Mouse (Mus musculus): ENCODE measurements around the gene Gm45785.
A peak's percentile ranks its signal among the peaks of the same experiment; 100 is the strongest.

The Gm45785 gene

DNA sequence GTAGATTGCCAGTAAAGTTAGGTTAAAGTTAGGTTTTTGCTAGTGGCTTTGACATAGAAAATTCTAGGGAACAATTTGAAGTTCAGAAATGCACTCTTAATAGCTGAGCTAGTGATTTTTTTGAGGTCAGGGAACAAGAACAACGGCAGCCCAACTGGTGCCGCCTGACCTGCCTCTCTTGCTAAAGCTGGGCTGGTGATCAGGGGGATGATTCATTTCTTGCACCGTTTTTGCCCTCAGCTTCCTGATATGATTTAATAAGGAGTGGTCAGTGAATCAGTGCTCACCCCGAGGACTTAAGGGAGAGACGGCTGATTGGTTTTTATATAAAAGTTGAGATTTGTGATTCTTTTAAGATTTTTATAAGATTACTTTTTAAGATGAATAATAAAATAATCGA lies 24.7 kb downstream of the Gm45785 start:
- DNase-seq (ENCODE audit: low read depth, low spot score): no peak

DNA sequence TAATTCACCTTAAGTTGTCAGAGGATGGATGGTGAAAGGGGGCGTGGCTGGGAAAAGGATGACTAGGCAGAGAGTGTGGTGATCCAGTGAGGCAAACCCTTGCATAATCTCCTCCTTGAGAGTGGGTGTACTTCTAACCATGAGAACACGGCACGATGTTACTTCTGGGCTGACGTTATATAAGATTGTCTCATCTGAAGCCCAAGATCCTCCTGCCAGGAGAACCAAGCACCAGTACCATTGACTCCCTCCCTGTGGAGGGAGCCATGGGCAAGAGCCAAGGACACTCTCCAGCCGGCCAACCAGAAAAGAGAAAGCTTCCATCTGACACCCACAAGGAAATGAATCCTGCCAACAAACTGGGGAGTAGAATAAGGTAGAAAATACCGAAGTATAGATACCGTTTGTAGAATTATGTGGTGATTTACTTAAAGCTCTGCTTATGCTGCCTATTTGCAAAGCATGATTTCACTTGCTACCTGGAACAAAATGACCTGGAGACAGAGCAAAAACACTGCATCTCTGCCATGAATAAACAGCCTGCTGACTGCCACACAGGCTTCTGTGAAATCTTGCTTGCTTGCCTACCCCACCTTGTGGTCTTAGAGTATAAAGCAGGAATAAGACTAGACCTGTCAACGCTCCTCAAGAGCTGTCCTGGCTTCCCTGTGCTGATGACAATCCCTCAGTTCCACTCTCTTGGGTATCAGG lies 27.8 kb downstream of the Gm45785 start:
- DNase-seq (ENCODE audit: low read depth, low spot score): peak; percentile 81

DNA sequence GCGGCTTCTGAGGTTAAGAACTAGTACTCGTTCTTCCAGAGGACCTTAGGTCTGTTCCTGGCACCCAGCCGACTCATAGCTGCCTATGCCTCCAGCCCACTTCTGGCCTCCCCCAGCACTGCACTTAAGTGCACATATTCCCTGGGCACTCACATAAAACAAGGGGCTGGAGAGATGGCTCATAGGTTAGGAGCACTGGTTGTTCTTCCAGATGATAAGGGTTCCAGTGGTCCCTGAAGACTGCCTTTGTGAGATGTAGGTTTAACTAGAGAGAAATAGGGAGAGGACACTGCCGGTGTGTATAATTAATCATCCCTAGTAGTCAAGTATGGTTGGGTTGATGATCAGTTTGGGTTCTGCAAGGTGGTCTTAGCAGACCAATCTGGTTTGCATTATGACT lies 33.4 kb downstream of the Gm45785 start:
- DNase-seq (ENCODE audit: low read depth, low spot score): no peak

DNA sequence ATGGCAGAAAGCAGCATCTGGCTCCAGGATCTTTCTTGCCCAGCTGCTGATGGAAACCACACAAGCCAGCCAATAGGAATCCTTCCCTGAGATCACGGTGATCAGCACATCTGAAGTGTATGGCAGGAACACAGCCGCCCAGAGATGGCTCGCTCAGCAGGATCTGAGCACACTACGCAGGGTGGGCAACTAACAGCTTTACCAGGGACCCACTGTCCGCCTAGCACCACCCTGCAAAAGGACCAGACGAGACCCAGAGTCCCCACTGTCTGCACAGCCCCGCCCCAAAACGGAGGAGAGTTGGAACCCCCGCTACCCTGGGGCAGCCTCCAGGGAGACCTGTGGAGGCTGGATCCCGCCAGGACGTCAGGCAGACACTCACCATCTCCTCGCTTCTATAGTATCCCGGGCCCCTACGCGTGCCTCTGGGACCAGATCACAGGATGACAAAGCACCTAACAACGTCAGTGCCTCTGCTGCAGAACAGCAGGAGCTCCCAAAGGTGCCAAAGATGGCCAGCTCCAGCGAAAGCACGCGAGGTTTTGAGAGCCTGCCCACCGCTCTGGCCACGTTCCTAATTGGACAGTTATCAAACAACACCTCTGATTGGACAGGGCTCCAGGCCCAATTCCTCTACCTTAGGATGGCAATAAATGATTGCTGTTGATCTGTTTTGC lies 34.3 kb downstream of the Gm45785 start, which contains the start of gene Zfp941:
TSS of gene Zfp941 (minus strand) at position 526 of the 677 bp plus-strand sequence.
- peak; percentile 90 for DNase-seq (ENCODE audit: low read depth, low spot score)

DNA sequence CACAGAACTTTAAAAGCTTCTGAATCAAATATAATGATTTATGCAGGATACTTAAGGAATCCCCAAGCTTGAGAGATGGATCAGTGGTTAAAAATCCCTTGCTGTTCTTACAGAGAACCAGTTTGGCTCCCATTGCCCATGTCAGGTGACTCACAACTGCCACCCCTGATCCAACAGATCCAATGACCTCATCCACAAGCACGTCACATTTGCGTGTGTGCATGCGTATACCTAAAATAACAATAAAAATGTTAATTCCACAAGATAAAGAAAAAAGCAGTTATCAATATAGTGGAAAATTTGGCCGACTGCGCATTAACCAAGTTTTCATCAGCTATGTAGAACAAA lies 34.9 kb downstream of the Gm45785 start:
- DNase-seq (ENCODE audit: low read depth, low spot score): peak; percentile 44

DNA sequence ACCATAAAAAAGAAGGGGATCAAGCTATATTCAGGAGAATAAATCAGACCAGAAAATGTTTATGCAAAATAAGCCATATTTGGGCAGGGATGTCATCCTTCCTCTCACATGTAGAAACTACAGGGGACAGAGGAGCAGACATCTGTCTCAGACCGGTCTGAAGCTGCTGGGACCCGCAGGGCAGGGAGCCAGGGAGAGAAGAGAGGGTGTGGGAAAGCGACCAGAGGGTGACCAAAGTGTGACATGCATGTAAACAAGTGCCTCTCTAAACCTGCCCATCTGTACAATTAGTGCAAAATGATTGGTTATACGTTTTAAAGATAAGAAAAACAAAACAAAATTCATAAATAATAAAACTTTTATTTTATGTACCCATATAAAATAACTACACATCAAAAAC lies 36.0 kb downstream of the Gm45785 start:
- DNase-seq (ENCODE audit: low read depth, low spot score): no peak

DNA sequence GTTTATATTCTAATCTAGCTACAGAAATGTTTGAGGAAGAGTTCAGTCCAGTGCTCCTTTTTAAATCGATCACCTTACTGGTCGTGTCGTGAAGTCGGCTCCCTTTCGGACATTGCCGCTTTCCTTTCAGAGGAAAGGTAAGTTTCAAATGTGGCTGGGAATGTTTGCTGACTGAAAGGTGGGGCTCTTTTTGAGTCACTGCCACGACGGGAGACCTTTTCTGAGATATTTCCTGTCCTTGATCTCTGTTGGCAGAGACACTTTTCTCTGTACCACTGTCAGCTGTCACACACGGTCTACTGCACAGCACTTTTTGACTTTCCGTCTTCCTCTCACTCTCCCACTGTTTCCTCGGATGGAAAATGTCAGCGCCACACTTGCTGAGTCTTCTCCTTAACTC lies 43.3 kb downstream of the Gm45785 start:
- no peak for DNase-seq (ENCODE audit: low read depth, low spot score)

DNA sequence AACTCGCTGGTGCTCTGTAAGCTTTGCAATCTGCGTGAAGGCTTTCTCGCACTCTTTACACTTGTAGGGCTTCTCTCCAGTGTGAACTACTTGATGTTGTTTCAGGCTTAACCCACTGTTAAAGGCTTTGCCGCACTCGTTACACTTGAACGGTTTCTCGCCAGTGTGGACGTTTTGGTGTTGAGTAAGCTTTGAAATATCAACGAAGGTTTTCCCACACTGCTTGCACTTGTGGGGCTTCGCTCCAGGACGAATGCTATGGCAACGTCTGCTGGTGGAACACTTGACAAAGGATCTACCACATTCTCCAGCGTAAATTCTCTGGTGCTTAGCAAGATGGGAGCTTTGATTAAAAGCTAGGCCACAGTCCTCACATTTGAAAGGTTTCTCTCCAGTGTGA lies 44.4 kb downstream of the Gm45785 start:
- no peak for DNase-seq (ENCODE audit: low read depth, low spot score)

DNA sequence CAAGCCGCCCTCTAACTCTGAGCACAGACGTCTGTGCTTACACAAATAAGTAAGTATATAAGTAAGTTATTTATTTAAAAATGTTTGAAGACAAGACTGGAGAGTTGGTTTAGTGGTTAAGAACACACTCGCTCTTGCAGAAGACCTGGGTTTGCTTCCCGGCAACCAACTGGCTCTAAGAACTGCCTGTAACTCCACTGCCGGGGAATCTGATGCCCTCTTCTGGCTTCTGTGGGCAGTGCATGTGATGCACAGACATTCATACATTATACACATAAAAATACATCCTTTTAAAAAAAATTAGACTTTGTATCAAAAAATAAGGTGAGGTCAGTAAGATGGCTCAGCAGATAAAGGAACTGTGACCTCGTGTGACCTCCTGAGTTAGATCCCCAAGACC lies 45.6 kb downstream of the Gm45785 start:
- DNase-seq (ENCODE audit: low read depth, low spot score): peak; percentile 51

DNA sequence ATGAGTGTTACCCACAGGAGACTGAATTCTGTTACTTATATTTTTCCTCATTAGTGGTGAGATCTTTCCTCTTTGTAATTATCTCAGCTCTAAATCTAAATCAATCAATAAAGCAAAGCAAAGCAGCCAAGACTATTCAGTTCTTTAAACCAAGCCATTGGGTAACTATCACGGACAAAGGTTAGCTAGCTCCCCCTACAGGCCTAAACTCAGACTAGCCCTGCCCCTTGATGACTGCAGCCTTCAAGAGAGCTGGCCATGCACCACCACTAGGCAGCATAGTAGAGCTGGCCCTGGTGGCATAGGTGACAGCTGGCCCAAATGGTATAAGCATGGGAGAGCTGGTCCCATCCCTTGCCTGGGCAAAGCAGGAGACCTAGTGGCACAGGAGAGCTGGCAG lies 50.4 kb downstream of the Gm45785 start:
- peak; percentile 79 for DNase-seq (ENCODE audit: low read depth, low spot score)

DNA sequence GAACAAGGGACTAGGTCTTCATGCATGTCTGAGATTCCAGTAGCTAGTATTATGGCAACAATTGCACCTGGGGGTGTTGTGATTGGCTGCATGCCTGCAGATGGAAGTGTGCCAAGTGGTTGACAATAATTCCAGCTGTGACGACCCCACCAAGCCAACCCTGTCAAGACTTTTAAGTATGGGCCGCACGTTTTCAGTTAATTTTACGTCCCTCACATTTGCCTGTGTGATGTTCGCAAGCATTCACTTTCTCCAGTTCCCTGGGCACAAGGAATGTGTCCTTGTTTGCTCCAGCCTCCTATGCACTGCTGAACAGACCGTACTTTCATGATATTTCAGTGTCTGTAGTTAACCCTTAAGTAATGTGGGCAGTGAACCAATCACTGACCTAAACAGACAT lies 53.5 kb downstream of the Gm45785 start:
- no peak for DNase-seq (ENCODE audit: low read depth, low spot score)

DNA sequence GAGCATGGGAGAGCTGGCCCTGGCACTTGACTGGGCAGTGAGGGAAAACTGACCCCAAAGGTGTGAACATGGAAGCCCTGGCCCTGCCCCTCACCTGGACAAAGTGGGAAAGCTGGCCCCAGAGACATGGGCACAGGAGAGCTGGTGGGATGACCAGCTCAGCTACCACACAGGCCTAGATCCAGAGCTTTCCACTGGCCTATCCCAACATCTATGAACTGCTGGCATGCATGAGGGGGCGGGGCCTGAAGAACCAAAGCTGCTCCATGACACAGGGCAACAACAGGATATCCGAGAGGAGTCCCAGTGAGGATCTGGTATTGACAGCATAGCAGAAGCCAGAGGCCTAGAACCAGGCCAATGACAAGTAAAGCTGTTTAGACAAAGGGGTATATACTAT lies 57.9 kb downstream of the Gm45785 start:
- no peak for DNase-seq (ENCODE audit: low read depth, low spot score)

DNA sequence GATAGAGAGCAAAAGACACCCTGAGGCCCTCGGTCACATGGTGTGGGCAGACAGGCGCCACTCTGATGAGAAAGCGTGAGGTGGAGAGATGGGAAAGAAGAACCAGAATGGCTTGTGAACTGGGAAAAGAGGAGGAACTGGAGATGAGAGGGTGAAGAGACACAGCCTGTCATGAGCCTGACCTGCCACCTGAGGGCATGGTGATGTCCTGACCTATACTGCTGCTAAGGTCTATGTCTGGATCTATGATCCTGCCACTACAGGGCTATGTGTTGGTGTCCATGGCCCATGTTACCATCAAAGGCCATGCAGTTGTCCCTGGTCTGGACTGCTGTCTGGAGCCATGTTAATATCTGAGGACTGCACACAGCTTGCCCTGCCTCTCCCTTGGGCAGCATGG lies 58.5 kb downstream of the Gm45785 start:
- DNase-seq (ENCODE audit: low read depth, low spot score): peak; percentile 25

DNA sequence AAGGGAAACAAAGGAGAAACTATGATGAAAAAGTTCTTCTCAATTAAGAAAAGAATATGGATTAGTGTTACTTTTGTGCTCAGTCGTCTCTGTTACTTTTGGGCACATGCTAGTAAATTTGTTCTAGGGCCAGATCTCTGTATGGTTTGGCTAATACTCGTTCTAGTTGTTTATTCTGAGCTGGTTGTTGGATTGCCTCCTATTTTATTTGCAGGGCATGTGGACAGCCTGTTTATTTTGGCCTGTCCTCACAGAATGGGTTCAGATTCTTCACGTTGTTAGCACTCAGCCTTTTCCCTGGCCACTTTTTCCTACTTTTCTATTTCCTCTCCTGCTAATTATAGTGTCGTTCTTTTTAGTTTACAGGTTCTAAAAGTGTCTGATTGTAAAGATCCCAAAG lies 62.6 kb downstream of the Gm45785 start:
- no peak for DNase-seq (ENCODE audit: low read depth, low spot score)

DNA sequence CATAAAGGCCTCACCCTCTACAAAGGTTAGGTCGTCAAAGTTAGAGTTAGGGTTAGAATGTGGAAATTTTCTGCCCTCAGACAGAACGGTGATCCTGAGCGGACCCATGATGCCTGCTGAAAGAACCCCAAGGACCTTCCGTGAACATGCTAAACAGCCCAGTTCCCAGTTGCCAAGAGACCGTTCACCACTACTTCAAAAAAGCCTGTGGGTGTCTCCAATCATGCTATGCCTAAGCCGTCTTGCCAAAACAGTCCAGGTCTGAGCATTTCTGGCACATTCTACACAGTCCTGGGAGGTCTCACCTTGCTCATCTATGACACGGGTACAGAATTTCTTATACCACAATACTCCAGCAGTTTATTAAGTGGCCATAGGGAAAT lies 68.1 kb downstream of the Gm45785 start:
- no peak for DNase-seq (ENCODE audit: low read depth, low spot score)

DNA sequence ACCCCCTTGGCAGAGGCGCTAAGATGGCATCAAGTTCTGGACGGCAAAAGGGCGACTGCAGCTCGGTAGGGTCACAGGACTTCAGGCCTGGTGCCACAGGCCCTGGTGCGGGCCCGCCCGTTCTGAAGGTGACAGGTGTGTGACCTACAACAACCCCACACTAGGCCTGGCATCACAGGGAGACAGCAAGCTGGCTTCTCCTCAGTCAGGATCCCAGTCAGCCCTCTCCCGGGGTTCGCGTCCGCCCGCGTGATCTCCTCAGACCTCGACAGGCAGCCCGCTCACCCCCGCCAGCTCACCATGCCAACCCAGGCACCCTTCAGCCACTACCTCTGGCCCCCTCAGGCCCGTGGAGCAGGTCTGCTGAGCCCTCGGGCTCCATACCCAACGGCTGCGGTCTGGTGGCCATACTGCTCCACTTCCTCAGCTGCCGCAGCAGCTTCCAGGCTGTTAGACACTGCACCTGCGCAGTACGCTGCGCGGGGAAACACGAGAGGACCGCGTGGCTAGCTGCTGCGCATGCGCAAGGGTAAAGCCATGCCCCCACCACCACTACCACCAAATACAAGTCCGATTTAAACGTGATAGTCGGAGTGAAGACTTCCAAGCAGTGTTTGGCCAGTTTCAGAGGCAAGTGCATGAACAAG lies 68.6 kb downstream of the Gm45785 start, which contains the start of gene Syce1:
TSS of gene Syce1 (minus strand) at position 447 of the 647 bp plus-strand sequence.
- peak; percentile 93 for DNase-seq (ENCODE audit: low read depth, low spot score)

DNA sequence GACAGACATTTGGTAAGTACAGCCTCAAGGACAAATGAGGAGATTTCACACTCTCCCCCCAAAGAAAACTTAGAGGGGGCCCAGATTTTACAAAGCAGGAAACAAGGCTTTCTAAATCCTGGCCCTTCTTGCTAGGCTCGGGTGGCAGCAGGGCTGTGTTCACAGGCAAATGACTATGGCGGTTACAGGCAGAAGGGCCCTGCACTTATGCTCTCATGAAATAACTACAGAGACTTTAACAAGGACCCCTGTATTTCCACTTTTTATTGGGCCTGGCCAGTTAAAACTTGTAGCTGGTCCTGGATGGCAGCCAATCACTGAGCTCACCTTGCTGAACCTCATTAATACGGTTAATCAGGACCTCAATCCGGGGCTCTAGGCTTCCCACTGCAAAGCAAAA lies 75.6 kb downstream of the Gm45785 start:
- DNase-seq (ENCODE audit: low read depth, low spot score): no peak

Data from ES-CJ7 (cell line).